Mouse (Mus musculus): Measurements from ENCODE around the gene Fmnl3.

GRCm38 (mm10) chr15:99331341-99331740 lies 38.9 kb downstream of the Fmnl3 start:
- TF ChIP-seq CTCF (IDR thresholded peaks at IDR 0.05), result no peak
- no peak for TF ChIP-seq POLR2A (IDR thresholded peaks at IDR 0.05; ENCODE audit: insufficient read depth, low read depth, low read length)
- TF ChIP-seq EP300 (IDR thresholded peaks at IDR 0.05; ENCODE audit: insufficient read depth, low read depth, low read length), result no peak

Measured in heart, adult 2 months (tissue).